Mouse (Mus musculus) forebrain, embryonic 12.5 days (tissue): ENCODE results near the gene Atxn7l1. TPM values are rescaled to one million over a fixed set of nuclear protein-coding genes. Genes with fewer than 3 reads are reported as not detected.

Source experiments
- ATAC-seq: fragments of 200-750 bp; cut with Nextera tagmentation; 2 replicates; pipeline ENCODE4 v1.8.0; 2017; ENCODE audit warnings: moderate TSS enrichment; ENCODE audit not compliant: low FRiP score
- H3K27ac ChIP-seq: fragments of 300-500 bp; sonication (generic); 2 replicates; pipeline ENCODE4 v1.5.1; 2016; ENCODE audit warnings: mild to moderate bottlenecking
- H3K27me3 ChIP-seq: fragments of 300-500 bp; sonication (generic); 2 replicates; pipeline ENCODE4 v1.6.1; 2016; ENCODE audit warnings: mild to moderate bottlenecking
- H3K36me3 ChIP-seq: fragments of 300-500 bp; sonication (generic); replicated peaks from 2 replicates; pipeline ENCODE4 v1.6.1; 2016; ENCODE audit warnings: mild to moderate bottlenecking
- H3K4me1 ChIP-seq: fragments of 300-500 bp; sonication (generic); 2 replicates; pipeline ENCODE4 v1.6.1; 2016
- H3K4me2 ChIP-seq: fragments of 300-500 bp; sonication (generic); 2 replicates; pipeline ENCODE4 v1.6.1; 2016; ENCODE audit warnings: mild to moderate bottlenecking, moderate library complexity
- H3K4me3 ChIP-seq: fragments of 300-500 bp; sonication (generic); replicated peaks from 2 replicates; pipeline ENCODE4 v1.5.1; 2016; ENCODE audit warnings: mild to moderate bottlenecking
- H3K9ac ChIP-seq: fragments of 300-500 bp; sonication (generic); 2 replicates; pipeline ENCODE4 v1.6.1; 2016; ENCODE audit warnings: mild to moderate bottlenecking
- H3K9me3 ChIP-seq: fragments of 300-500 bp; sonication (generic); 2 replicates; pipeline ENCODE4 v1.6.1; 2016
- WGBS: fragments of 180-500 bp; shearing (Covaris S2); methylation state at CpG from one replicate; pipeline ENCODE4 v1.1.7; 2016; 5-methylcytosine and 5-hydroxymethylcytosine counted together
- polyA plus RNA-seq: library from polyadenylated mRNA; unstranded; fragments of >200 nt; fragmentation: Nextera tagmentation; extraction: Ambion mirVana; gene quantifications from 2 replicates; pipeline ENCODE4 v1.2.1, GENCODE M21; 2016

The Atxn7l1 gene
- polyA plus RNA-seq, 1 experiment from 2014 or later: 12.8 TPM

DNA sequence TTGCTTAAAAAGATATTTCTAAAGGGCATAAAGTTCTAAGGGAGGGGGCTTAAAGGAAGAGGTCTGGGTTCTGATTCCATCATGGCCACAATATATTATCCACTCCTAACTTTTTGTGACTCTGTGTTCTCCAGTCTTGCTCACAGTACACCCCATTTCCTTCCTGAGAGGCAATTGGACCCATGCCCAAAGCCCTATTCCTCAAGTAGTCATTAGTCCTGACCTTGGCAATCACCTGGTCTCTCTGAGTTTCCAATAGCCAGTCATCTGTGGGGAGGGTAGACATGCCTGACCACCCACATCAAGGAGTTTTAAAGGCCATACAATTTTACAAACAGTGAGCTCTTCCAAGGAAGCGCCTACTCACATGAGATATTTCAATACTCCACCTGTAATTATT, 176.3 kb downstream of the Atxn7l1 start:
- Histone ChIP-seq H3K4me3 (no peak overlapping the region), H3K4me1 (peaks cover 5% of the 10 kb centered on the region; the same call in 1 of the 2 replicates), H3K27ac (no peak overlapping the region), H3K36me3 (no peaks in the 10 kb centered on the region; the same call in 1 of the 2 replicates), H3K4me2 (no peak overlapping the region), H3K9me3 (no peaks in the 10 kb centered on the region), H3K27me3 (peaks cover 10% of the 10 kb centered on the region; the same call in 1 of the 2 replicates), H3K9ac (no peak overlapping the region)
- 94% methylated on average over 1 of the region's 1 CpGs for WGBS
- ATAC-seq: no peak

DNA sequence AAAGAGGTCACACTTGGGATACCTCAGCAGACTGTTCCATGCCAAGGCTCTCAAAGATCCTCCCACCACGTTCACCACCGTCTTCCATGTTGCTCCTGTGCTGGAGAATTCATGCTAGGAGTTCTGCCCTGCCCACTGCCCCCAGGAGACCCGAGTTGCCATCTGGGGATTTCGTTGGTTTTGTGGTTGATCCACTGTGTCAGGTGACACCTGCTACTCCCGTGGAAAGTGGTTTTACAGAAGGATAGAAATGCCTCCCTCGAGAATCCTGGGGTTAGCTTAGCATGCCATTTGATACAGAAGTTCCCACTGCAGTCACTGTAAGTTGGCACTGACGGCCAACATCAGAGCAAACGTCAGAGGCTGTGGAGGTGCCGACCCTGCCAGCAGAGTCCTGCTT, 177.9 kb downstream of the Atxn7l1 start:
- Histone ChIP-seq H3K4me3 (no peak overlapping the region), H3K36me3 (no peaks in the 10 kb centered on the region; the same call in 1 of the 2 replicates), H3K4me2 (no peak overlapping the region), H3K9ac (no peak overlapping the region), H3K4me1 (peaks cover 5% of the 10 kb centered on the region; the same call in 1 of the 2 replicates), H3K27me3 (peaks cover 10% of the 10 kb centered on the region; the same call in 1 of the 2 replicates), H3K9me3 (no peaks in the 10 kb centered on the region), H3K27ac (no peak overlapping the region)
- WGBS: 82% methylated on average over 9 of the region's 9 CpGs
- ATAC-seq: no peak

DNA sequence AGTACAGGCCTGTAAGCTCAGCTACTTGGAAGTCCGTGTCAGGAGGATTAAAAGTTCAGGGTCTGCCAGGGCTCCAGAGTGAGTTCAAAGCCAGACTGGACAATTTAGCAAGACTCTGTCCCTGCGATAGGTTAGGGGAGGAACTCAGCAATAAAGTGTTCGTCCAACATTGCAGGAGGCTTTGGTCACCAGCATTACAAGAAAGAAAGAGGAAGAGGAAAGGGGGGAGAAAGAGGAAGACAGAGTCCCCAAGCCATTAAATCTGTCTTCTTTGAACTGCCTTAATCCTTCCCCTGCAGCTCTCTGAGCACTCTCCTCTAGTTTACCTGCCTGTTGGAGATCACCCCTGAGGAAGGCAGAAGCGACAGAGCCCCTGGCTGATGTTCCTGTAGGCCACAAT, 184.6 kb downstream of the Atxn7l1 start:
- H3K4me2 ChIP-seq: no peak overlapping the region
- no peak overlapping the region for H3K4me3 ChIP-seq
- no peaks in the 10 kb centered on the region; the same call in 1 of the 2 replicates for H3K36me3 ChIP-seq
- no peak overlapping the region for H3K27ac ChIP-seq
- no peak for ATAC-seq
- 0 out of 2 replicates have a peak, but pooled peaks cover 2% of the 10 kb centered on the region for H3K27me3 ChIP-seq
- H3K9ac ChIP-seq: no peak overlapping the region
- H3K9me3 ChIP-seq: no peaks in the 10 kb centered on the region
- peaks cover 14% of the 10 kb centered on the region for H3K4me1 ChIP-seq
- WGBS: 60% methylated on average over 4 of the region's 4 CpGs

DNA sequence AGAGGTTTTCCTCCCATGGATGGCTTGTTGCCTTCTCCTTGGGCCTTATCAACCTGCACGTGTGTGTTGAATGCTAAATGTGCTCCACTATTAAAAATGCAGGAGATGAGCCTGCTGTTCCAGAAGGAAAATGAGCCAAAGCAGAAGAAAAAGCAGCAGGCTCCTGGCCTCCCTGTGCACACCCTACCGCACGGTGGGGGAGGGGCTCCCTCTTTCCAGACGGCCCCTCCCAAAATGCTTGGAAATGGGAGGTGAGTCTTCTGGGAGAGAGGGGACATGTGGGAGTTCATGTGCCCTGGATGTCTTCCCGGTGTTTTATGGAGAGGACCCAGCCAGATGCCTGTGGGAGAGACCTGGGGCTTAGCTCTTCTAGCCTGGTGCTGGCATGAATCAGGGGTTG, 185.3 kb downstream of the Atxn7l1 start:
- H3K27me3 ChIP-seq: 0 out of 2 replicates have a peak, but pooled peaks cover 2% of the 10 kb centered on the region
- no peak overlapping the region; the same call in 1 of the 2 replicates for H3K27ac ChIP-seq
- H3K4me1 ChIP-seq: peaks cover 14% of the 10 kb centered on the region
- no peaks in the 10 kb centered on the region for H3K9me3 ChIP-seq
- H3K9ac ChIP-seq: no peak overlapping the region
- no peak overlapping the region for H3K4me3 ChIP-seq
- no peak overlapping the region for H3K4me2 ChIP-seq
- no peak for ATAC-seq
- 81% methylated on average over 5 of the region's 5 CpGs for WGBS
- no peaks in the 10 kb centered on the region for H3K36me3 ChIP-seq

DNA sequence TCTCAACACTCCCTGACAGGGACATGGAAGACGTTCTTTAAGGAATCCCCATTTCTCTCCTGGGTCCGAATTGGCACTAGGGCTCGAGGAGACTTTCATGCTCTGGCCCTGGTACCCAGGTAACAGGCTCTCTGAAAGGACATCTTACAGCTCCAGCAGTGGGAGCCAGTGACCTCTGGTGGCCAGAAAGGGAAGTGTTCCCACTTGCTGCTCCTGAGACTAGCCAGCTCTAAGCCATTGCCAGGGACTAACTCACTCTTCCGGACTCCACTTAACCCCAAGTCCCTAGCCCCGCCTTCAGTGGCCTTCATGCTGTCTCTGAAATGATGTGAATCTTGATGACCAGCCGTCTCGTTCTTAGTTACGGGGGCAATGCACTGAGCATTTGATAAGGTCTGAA, 186.4 kb downstream of the Atxn7l1 start:
- H3K4me3 ChIP-seq: no peak overlapping the region
- H3K9me3 ChIP-seq: no peaks in the 10 kb centered on the region
- H3K27me3 ChIP-seq: 0 out of 2 replicates have a peak, but pooled peaks cover 2% of the 10 kb centered on the region
- WGBS: 29% methylated on average over 8 of the region's 8 CpGs
- no peak overlapping the region for H3K4me2 ChIP-seq
- H3K4me1 ChIP-seq: peaks cover 14% of the 10 kb centered on the region
- H3K27ac ChIP-seq: no peak overlapping the region
- H3K9ac ChIP-seq: no peak overlapping the region
- H3K36me3 ChIP-seq: no peaks in the 10 kb centered on the region
- peak; percentile 84 for ATAC-seq

DNA sequence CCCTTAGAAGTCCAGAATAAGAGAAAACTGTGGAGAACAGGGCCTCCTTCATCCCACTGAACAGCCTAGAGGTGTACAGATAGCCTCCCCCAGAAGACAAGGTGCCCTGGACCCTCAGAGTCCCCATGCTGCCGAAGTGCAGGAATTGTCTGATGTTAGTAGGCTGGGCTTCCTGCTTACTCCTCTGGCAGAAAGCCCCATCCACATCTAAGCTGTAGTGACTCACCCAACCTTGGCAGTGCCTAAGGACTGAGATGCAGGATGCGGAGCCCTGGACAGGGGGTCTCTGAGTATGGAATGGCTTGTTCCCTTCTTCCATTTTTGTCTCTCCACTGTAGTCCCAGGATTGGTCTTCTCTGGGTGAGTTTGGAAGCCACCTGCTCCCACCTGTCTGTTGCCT, 187.0 kb downstream of the Atxn7l1 start:
- Histone ChIP-seq H3K27ac (no peak overlapping the region), H3K9me3 (no peaks in the 10 kb centered on the region), H3K4me1 (peaks cover 14% of the 10 kb centered on the region), H3K4me3 (no peak overlapping the region), H3K9ac (no peak overlapping the region), H3K4me2 (no peak overlapping the region), H3K27me3 (0 out of 2 replicates have a peak, but pooled peaks cover 2% of the 10 kb centered on the region), H3K36me3 (no peaks in the 10 kb centered on the region)
- no peak for ATAC-seq
- 95% methylated on average over 2 of the region's 2 CpGs for WGBS

DNA sequence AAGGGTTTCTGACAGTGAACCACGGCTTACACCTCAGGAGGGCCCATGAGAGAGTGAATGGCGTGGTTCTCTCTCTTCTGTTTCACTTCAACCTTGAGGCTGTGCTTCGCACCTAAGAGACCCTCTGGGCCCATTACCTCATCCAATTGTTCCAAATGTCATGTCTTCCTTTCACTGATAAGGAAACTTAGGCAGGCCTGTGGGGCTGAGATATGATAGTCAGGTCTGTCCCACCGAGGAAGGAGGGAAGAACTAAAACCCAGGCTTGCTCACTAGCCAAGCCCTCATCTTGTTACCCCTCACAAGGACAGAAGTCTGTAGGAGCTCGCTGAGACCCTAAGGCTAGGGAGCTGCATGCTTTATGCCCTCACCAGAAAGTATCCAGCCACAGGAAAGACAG, 187.5 kb downstream of the Atxn7l1 start:
- Histone ChIP-seq H3K27ac (no peak overlapping the region), H3K9ac (no peak overlapping the region), H3K36me3 (no peaks in the 10 kb centered on the region), H3K27me3 (0 out of 2 replicates have a peak, but pooled peaks cover 2% of the 10 kb centered on the region), H3K4me2 (no peak overlapping the region), H3K4me1 (peaks cover 14% of the 10 kb centered on the region), H3K9me3 (no peaks in the 10 kb centered on the region), H3K4me3 (no peak overlapping the region)
- 83% methylated on average over 5 of the region's 5 CpGs for WGBS
- ATAC-seq: no peak

DNA sequence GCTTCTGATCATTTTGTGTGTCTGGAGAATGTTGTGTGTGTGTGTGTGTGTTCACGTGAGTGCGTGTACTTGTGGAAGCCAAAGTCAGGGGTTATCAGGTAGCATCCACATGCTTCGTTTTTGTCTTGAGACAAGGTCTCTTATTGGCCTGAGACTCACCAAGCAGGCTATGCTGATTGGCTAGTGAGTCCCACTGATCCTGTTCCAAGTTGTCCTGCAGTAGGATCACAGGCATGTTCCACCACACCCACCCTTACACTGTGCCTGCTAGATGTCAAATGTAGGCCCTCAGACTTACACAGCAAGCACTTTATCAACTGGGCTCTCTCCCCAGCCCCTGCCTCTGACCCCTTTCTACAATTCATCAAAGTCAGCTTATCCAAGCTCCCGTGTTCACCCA, 187.9 kb downstream of the Atxn7l1 start:
- ATAC-seq: no peak
- 91% methylated on average over 4 of the region's 4 CpGs for WGBS
- no peak overlapping the region for H3K4me3 ChIP-seq
- no peaks in the 10 kb centered on the region for H3K9me3 ChIP-seq
- H3K9ac ChIP-seq: no peak overlapping the region
- no peaks in the 10 kb centered on the region for H3K36me3 ChIP-seq
- no peak overlapping the region for H3K27ac ChIP-seq
- H3K4me1 ChIP-seq: peaks cover 14% of the 10 kb centered on the region
- 0 out of 2 replicates have a peak, but pooled peaks cover 2% of the 10 kb centered on the region for H3K27me3 ChIP-seq
- H3K4me2 ChIP-seq: no peak overlapping the region

DNA sequence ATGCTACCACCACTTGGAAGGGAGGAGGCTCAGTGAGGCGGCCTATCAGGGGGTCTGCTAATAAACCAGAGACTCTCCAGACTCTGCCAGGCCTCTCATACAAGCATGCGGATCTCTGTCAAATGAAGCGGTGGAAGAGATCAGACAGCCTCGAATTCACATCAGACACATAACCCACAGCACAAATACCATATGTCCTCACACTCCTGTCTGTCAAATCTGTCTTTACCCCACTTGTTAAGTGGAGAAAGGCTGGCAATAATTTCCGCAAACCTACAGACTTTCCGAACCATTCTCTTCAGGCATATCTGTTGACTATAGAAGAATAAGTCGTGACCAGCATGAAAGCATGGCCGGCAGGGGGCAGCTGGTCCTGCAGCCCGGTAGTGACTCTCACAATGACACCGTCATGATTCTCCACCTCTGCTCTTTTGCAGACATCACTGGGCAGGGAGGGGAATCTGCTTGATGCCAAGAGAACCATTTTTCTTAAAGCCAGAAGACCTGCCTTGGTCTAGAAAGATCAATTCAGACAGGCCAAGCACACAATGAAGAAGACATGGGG, 189.2 kb downstream of the Atxn7l1 start:
- Histone ChIP-seq H3K4me2 (no peak overlapping the region), H3K27ac (no peak overlapping the region), H3K9me3 (no peaks in the 10 kb centered on the region), H3K27me3 (0 out of 2 replicates have a peak, but pooled peaks cover 2% of the 10 kb centered on the region), H3K4me3 (no peak overlapping the region), H3K36me3 (no peaks in the 10 kb centered on the region), H3K9ac (no peak overlapping the region), H3K4me1 (peaks cover 22% of the 10 kb centered on the region)
- 62% methylated on average over 10 of the region's 10 CpGs for WGBS
- no peak for ATAC-seq

DNA sequence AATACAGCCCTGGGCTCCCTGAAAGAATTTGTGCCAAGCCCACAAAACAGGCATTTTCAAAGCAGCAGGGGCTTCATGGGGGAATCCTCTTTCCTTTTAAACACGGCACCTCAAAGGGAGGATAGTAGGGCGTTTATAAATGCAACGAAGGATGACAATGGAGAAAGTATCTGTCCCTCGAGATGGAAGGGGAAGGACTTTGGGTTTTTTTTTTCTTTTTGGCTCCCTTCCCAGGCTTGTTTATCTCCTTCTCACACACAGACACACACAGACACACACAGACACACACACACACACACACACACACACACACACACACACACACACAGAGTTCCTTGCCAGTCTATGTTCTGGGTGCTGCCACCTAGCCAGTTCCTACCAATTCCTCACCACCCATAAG, 189.8 kb downstream of the Atxn7l1 start:
- no peak overlapping the region for H3K4me3 ChIP-seq
- H3K9me3 ChIP-seq: no peaks in the 10 kb centered on the region
- H3K4me2 ChIP-seq: no peak overlapping the region
- H3K4me1 ChIP-seq: peaks cover 24% of the 10 kb centered on the region
- WGBS: 55% methylated on average over 4 of the region's 4 CpGs
- no peak for ATAC-seq
- H3K36me3 ChIP-seq: no peaks in the 10 kb centered on the region
- H3K27ac ChIP-seq: no peak overlapping the region
- no peak overlapping the region for H3K9ac ChIP-seq
- 0 out of 2 replicates have a peak, but pooled peaks cover 2% of the 10 kb centered on the region for H3K27me3 ChIP-seq

DNA sequence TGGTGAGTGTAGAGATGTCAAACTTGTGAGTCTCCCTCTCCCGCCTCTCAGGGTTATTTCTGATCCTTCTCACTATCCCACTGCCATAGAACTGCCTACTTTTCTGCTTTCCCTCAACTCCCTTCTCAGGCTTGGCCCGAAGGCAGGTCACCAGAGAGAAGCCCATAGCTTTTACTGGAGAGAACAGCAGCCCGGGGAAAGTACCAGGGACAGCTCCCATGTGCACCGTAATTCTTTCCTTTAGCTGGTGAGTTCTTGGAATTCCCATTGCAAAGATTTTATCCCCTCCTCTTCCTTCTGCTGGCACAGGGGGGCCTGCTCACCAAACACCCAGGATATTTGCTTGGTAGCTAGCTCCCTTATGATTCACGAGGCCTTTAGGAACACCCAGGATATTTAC, 190.7 kb downstream of the Atxn7l1 start:
- Histone ChIP-seq H3K9ac (no peak overlapping the region), H3K27ac (no peak overlapping the region), H3K4me3 (no peak overlapping the region), H3K9me3 (no peaks in the 10 kb centered on the region), H3K36me3 (no peaks in the 10 kb centered on the region), H3K4me2 (no peak overlapping the region), H3K27me3 (peaks cover 3% of the 10 kb centered on the region; the same call in 1 of the 2 replicates), H3K4me1 (peaks cover 17% of the 10 kb centered on the region)
- ATAC-seq: no peak
- WGBS: 30% methylated on average over 5 of the region's 5 CpGs

DNA sequence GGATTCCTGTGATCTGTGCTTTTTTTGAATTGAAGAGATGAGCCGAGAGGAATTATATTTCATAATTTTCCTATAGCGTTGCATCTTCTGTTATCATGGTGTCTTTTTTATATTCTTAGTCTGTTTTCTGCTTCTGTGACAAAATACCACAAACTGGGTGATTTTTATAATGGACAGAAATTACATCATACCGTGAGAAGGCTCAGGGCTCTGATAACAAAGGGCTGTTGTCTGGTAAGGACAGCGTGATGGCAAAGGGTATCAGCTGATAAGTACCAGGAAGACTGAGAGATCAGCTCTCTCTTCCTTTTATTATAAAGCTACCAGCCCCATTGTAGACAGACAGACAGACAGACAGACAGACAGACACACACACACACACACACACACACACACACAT, 192.3 kb downstream of the Atxn7l1 start:
- no peaks in the 10 kb centered on the region for H3K36me3 ChIP-seq
- H3K27ac ChIP-seq: no peak overlapping the region
- H3K4me1 ChIP-seq: peaks cover 21% of the 10 kb centered on the region
- H3K27me3 ChIP-seq: peaks cover 10% of the 10 kb centered on the region; the same call in 1 of the 2 replicates
- H3K4me3 ChIP-seq: no peak overlapping the region
- H3K9ac ChIP-seq: no peak overlapping the region
- ATAC-seq: no peak
- whole genome bisulfite sequencing: 83% methylated on average over 4 of the region's 4 CpGs
- H3K9me3 ChIP-seq: no peaks in the 10 kb centered on the region
- H3K4me2 ChIP-seq: no peak overlapping the region

DNA sequence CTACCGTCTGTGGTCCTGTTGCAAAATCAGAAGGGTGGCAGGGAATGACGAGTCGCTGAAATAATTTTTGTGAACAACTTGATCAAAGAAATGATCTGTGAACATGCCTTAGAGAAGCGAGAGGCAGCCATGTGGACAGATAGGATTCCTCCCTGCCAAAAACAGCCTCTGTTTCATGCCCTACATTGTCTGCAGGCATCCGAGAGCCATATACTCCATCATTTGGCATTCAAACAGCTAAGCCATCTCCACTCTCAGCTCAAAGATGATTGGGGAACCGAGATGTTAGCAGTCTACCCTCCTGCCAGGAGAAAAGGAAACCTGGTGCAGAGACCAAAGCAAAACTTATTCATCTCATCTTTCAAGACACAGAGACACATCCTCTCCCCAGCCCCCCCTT, 193.2 kb downstream of the Atxn7l1 start:
- Histone ChIP-seq H3K4me2 (no peak overlapping the region), H3K4me1 (peaks cover 30% of the 10 kb centered on the region), H3K9ac (no peak overlapping the region), H3K9me3 (no peaks in the 10 kb centered on the region), H3K4me3 (no peak overlapping the region), H3K27me3 (peaks cover 15% of the 10 kb centered on the region; the same call in 1 of the 2 replicates), H3K27ac (no peak overlapping the region), H3K36me3 (no peaks in the 10 kb centered on the region)
- ATAC-seq: no peak
- WGBS: 76% methylated on average over 6 of the region's 6 CpGs
